Mouse (Mus musculus) thymus, postnatal 4 days (tissue): ENCODE measurements around the gene Rnd1.

ENCODE experiments used
- DNase-seq: peaks from one replicate; pipeline ENCODE4 v3.0.0; 2021

Gene Rnd1

DNA sequence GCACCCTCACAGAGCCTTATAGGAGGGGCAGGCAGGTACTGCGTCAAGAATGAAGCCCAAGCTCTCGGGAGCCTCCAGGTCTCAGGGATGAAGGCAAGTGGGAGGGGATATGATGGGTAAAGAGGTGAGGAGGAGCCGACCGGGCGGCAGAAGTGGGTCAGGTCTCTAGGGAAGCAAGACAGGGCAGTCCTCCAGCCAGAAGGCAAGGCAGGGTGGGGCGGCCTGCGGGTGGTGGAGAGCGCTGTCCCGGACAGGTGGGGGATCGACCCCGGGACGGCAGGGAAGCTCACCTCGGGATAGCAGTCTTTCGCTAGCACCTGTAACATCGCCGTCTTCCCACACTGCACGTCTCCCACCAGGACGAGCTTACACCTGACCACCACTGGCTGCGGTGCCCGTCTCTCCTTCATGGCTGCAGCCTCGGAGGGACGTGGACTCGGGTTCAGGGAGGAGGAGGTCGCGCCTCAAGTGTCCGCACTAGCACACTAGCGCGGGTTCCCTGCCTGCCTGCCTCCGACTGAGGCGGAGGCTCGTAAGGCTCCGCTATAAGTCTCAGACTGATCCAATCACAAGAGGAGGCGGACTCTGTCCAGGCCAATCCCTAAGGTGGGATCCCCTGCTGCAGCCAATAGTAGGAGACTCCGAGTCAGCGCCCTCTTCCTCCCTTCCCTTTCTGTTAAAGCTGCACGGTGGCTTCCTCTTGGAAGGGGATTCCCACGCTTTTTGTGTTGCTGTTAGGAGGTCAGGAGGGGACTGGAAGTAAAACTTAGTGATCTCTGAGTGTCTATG lies at the start of gene Rnd1:
Rnd1 (minus strand) TSS at position 522 of the 789 bp plus-strand sequence.
- DNase-seq = peak; percentile 70

DNA sequence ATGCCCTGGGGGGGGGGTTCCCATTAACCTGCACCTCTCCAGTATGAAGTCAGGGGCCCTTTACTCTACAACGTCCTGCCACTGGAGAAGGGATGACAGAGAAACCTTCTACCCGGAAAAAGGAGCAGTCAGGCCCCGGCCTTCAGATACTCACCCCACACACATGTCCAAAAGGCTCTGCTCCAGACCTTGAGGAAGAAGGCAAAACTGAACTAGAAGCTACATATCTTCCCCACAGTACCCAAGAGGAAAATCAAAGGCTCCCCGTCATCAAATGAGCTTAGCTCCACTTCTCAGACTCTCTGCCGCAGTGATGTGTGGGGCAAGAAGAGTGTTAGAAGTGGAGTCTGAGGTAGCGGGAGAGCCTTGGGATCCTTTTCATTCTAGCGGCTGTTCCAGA lies 49.5 kb upstream of the Rnd1 start:
- no peak for DNase-seq

DNA sequence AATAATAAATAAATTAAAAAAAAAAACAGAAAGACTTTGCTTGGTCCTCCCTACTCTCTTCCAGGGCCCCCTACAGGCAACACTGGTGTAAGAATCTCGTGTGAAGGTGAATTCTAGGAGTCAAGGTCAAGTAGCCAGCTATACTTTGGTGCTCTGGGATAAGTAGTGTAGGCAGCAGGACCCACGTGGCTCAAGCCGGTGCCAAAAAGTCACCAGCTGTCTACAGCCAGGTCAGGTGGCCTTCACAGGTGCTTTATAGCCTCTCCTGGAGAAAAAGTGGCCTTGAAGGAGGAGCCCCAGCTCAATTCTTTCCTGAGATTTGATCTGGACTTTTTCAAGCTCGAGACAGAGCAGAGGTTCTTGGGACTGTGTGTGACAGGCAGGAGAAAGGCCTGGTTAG lies 48.8 kb upstream of the Rnd1 start:
- no peak for DNase-seq

DNA sequence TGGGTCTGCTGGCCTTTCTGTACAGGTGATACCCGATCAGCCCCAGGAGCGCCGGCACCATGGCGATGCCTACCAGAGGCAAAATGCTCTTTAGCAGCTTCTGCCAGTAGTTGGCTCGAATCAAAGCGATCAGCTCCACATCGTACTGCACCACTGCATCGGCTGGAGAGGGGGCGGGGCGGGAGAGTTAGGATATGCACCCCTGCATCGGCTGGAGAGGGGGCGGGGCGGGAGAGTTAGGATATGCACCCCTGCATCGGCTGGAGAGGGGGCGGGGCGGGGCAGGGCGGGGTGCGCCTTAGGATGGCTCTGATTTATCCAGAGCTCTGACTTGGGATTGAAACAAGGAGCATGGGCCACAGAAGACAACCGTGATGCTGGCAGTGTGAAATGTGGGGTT lies 47.2 kb upstream of the Rnd1 start:
- no peak for DNase-seq

DNA sequence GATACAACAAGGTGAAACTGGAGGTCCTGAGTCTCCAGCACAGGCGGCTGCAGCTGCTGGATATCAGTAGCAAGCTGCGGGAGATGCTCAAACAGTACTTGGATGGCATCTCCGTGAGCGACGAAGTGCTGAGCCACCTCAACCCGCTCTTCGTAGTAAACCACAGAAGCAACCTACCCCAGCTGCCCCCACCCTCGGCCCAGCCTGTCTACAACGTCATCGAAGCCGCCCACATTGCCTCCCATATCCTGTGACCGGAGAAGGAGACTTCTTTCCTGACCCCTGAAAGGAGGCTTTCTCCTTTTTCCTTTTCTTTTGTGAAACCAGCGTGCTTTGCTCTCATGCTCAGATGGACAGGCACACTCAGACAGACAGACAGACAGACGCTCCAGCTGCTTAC lies 45.6 kb upstream of the Rnd1 start:
- peak; percentile 53 for DNase-seq

DNA sequence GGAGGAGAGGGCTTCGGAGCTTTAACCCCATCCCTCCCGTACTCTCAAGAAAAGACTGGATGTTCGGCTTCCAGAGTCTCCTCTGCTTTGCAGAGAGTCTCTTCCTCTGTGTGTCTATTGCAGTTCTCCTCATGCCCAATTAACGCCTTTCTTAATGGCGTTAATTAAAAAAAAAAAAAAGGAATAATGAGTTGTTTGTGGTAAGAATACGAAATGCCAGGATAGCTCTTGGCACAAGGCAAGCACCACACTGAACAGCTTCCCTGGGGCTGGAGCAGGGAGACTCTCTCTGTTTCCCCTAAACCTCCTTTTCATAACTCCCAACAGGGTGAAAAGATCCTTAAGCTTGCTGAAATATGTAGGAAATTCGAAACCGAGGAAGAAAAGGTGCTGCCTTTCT lies 44.9 kb upstream of the Rnd1 start:
- no peak for DNase-seq

DNA sequence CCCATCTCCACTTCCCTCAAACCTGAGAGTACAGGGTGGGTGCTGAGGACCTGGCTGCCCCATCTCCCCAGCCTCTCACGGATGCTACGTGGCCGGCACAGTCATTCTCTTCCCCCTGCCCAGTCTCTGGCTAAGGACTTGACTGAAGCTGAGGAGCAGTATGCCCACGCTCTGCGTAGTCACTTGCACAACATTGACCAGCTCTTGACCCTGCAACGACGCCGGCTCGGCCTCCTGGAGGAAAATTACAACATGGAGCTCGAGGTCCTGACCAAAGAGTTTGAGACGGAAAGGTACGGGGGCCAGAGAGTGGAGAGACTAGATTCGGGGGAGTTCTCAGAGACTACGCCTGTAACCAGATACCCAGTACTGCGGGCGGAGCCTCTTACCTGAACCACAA lies 40.0 kb upstream of the Rnd1 start:
- DNase-seq = no peak

DNA sequence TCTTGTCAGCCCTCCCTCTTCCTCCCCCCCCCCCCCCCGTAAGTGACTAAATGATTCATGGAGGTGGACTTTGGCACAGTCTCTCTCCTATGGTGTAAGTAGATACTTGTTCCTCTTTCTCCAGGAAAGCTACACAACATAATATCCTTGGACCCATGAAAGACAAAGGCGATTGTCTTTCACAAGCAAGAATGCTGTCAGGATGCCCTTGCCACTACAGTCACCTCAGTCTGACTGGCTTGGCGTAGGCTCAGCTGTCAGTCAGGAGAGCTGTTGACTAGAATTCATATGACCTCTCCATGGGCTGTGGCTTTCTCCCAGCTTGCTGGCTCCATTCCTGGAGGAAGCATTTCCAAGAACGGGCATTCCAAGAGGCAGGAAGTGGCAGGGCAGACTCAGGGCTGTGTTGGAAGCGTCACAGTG lies 37.0 kb upstream of the Rnd1 start:
- DNase-seq = no peak

DNA sequence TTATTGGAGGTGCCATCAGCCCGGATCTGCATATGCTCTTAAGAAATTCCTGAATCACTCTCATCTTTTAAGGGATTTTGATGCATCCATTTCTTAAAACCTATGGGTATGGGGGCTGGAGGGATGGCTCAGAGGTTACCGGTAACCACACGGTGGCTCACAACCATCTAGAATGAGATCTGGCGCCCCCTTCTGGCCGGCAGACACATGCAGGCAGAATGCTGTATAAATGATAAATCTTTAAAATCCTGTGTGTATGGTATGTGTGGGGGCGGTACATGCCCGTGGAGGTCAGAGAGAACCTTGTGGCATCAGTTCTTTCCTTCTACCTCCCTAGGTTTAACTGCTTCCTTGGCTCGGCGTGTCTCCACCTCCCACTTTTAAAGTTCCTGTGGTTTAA lies 33.2 kb upstream of the Rnd1 start:
- DNase-seq = peak; percentile 95

DNA sequence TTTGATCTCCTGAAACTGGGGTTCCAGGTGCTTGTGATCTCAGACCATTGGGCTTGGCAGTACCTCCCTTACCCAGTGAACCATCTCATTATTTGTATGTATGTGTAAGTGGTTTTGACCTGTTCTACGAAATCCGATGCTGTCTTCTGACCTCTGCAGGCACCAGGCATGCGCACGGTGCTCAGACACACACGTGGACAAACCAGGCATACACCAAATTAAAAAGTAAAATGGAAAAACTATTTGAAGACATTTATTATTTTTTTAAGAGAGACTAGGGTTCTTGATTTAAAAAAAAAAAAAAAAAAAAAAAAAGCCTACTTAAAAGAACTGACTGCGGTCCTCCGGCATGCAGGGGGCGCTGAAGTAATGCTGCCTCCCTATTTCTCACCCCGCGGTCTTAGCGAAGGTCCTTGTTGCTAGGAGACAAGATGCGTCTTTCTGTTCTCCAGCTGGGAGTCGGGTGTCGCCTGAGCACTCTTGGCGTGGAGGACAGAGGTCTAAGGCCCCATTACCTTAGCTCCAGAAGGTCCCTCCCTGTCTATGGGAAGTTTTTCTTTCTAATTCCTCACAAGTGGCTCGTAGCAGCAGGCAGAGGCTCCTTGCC lies 30.6 kb upstream of the Rnd1 start, which contains the start of gene Ccdc65:
Ccdc65 (plus strand) TSS at position 442 of the 607 bp plus-strand sequence.
- DNase-seq = peak; percentile 86

DNA sequence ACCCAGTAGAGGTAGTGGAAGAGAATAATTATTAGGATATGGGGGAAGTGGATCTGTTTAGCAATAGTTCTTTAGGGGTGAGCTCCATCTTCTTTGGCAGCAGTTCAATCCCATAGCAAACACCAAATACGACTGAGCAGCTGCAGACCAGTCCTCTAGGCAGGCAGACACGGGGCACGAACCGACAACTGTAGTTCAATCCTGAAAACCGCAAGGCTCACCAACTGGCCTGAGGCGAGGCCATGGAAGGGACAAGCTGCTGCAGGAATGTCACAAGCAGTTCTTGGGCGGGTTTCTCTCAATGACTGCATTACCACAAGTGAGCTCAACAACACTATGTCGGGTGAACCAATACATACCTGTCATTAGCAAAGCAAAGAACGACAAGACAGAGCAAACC lies 27.1 kb upstream of the Rnd1 start:
- no peak for DNase-seq

DNA sequence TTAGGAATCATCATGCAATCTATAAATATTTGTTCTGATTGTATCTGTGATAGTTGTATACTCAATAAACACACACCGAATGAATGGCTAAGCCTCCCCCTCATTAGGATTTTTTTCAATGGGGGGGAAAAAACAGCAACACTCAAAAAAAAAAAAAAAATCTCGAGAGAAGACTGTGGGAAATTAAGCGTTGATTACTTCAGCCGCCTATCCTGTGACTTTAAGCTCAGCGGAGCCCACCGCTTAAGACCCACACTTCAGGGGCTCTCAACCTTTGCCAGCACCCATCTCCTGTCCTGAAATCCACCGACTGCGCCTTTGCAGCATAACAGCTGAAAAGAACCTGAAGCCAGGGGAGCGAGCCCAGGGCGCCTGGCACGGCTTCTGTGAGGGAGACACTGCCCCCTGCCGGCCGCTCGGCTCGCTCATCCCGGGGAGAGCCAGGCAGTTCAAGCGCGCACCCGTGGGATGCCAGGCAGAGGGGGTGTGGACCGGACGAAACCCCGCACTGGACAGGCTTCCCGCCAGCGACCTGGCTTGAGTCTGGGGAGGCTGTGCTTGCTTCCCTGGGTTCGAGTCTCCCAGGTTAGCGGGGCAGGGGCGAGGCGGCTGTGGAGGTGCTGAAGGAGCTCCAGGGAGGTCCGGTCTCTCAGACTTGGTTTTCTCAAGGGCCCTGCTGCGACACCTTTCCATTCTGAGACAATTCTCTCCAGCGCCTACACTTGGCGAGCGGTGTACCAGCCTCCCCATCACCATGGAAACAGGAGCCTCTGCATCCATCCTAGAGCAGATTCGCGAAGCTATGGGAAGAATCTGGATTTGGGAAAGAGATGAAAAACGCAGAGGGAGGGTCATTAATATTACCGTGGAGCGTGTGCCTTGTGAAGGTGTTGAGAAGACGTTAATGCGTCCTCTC lies 22.2 kb upstream of the Rnd1 start:
- DNase-seq = peak; percentile 97

DNA sequence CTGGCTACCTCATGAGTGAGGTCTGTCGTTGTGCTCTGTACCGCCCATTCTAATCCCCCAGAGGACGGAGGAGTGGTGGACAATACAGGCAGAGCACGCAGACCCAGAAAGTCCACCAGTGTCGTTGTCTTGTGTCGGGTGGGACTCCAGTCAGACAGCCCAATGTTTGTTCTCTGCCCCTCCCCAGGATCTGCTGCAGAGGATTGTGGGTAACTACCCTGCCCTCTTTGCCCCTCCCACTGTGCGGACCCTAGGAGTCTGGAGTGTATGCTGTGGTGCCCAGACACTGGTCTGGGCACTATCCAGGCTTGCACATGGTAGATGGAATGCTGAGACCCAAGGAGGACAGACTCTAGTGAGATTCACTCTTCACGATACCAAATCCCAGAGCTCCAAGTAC lies 19.0 kb upstream of the Rnd1 start:
- DNase-seq = no peak

DNA sequence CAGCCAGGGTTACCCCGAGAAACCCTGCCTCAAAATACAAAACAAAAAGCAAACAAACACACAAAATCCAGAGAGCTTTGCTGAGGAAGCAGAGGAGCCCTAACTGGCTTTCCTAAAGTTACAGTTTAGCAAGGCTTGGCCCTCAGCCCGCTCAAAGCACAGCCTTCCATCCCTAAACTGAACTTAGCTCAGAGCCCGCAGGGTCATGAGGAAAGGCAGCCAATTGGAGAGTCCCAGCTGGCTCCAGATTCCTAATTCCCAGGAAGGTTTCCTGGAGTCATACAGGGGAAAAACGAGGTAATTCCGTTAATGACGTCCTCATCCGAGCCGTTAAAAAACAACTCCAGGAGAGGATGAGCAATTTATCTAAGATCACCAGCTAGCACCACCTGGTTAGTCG lies 18.5 kb upstream of the Rnd1 start:
- DNase-seq = no peak

DNA sequence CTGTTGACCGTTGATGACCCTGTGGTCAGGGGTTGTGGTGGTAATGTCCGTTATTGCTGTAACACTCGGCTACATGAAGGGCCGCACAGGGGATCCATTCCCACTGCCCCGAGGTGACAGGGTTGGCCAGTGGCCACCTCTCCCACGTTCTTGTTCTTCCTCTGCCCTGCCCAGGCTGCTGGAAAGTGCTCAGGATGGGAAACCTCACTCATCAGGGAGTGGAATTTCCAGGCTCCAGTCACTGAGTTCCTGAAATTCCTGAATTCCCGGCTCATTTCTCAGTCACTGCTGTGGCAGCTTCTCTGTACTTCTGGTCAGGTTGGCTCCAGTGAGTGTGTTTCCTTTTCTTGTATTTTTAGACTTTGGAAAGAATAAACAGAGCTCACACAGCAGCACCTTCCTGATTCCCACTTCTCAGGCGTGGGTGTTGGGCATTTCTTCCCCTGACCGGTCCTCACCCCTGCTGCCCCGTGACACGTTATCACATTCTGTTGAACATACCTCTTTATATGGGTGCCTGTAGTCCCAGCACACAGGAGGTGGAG lies 15.0 kb upstream of the Rnd1 start:
- no peak for DNase-seq

DNA sequence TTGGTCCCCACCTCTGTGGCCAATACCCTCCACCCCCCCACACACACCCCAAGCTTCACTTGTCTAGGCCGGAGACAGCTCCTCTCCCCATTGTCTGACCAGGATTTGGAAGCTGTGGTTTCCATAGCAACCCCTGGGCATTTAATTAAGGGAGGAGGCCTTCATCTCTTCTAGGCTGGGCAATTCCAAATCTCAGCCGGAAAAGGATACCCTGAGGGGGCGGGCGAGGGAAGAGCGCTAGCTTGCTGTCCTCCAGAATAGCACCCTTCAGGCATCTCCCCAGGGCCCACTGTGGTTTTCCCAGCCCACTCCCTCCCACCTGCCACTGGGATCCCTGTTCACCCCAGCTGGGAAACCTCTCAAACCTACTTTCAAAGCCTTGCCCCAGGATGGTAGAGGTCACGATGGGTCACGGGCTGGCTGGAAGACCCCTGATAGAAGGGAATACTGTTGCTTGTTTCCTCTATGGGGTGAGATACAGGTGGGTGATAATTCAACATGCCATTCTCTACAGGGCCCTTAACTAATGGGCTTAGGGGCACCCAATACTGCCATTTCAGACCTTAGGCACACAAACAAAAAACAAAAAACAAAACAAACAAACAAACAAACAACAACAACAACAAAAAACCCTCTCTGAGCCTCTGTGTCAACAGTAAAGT lies 14.4 kb upstream of the Rnd1 start:
- DNase-seq = no peak

DNA sequence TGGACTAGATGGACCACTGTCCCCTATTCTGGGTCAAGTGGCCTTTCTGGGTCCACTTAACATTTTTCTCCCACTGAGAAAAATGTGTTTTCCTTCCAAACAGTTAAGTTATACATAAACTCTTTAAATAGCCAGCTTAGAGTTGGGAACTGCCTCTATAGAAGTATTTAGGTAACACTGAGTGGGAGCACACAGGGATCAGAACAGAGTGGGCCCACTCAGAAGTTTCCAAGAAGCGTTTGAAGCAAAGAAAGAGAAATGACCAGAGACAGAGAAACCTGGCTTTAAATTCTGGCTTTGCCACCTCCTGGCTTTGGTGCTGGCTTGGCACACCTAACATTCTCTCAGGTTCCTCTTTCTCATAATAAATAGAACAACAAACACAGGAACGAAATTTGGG lies 12.4 kb upstream of the Rnd1 start:
- DNase-seq = no peak

DNA sequence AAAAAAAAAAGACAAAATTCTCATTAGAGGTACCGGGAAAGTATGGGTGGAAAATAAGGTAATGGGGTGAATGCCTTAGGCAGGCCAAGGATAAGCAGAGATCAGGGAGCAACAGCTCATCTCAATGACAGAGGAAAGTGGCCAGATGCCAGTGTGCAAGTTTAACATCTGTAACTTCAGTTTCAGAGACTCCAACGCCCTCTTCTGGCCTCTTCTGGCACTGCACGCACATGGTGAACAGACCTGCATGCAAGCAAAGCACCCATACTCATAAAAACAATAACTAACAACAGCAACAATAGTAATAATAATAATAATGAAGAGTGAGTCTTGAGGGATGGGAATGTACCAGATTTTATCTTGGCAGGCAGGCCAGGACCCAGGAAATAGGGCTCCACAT lies 8.7 kb upstream of the Rnd1 start:
- peak; percentile 37 for DNase-seq

DNA sequence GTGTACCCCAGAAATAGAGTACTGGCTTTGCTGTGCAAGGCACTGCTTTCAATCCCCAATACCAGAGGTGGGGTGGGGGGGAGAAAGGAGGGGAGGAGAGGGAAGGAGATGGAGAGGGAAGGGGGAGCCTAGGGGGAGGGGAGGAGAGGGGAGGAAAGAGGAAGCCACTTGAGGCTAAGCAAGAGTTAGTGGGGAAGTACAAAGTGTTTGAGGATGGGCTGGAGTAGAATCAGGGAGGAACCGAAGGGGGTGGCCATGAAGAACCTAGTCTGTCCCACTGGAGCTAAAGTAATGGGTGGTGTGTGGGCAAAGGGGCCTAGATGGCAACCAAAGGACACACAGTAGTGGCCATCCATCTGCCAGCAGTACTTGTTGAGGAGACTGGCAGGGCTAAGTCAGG lies 6.5 kb upstream of the Rnd1 start:
- no peak for DNase-seq

DNA sequence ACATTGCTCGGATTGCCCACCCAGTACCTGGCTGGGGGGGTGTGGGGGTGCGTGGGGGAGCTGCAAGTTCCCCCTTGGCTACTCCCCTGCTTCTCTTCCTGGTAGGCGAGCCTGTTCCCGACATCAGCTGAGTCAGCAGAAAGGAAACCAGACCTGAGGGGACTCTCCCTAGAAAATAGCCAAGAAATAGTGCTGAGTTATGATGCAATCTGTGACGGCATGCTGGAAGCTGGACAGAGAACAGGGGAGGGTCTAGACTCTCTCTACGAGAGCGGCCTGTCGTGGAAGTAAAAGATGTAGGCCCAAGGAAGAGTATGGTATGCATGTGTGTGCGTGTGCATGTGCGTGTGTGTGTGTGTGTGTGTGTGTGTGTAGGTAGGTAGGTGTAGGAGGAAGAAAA lies 5.9 kb upstream of the Rnd1 start:
- no peak for DNase-seq

DNA sequence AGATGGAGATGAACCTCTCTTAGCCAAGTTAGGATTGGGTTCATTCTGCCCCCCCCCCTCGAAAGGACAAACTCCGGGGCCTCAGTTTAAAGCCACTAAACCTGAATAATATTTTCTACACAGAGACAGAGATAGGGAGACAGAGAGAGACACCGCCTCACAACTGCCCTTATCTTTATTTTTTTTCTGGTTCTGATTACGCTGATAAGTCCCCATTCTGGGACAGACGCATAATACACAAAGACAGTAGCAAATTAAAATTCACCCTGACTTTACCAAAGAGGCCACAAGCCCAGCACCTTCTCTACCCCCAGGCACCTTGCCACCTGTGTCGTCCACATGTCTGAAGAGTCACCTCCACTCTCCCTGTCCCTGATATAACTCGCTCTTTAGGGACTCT lies 4.4 kb upstream of the Rnd1 start:
- no peak for DNase-seq

DNA sequence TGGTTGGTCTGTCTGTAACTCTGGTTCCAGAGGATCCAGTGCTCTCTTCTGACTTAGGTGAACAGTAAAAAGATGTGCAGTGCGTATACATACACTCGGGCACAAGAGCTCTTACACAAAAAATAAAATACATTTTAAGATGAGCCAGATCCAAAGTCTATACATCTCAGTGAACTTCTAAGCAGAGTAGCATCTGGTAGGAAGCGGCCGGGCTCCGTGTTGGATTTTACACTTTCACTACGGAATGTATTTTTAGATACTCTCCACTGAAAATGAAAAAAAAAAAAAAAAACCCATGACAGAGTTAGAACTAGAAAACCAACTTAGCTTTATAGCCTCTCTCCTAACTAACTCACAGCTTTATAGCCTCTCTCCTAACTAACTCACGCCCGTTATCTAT lies 3.4 kb upstream of the Rnd1 start:
- DNase-seq = no peak

DNA sequence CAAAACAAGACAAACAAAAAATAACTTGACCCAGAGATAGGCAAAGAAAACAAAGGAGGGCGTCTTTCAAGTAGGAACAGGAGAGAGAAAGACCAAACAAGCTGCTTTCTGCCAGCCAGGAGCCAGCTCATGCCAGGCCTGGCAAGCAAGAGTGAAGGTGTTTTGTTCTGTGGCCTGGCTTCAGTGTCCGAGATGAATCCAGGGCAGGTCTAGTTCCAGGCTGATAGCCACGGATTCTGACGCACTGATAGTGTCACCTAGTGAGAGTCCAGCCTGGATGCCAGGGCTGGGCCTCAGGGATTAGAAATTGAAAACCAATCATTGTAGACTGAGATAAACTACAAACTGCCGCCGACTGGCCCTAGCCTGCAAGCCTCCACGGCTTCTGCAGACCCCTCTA lies 716 bp upstream of the Rnd1 start:
- no peak for DNase-seq
